Mouse (Mus musculus): ENCODE results near the gene Rmnd1. TPM values are rescaled to one million over a fixed set of nuclear protein-coding genes. Genes with fewer than 3 reads are reported as not detected.

The Rmnd1 gene
- polyA plus RNA-seq (2012; ENCODE audit: insufficient read depth, insufficient read length, missing spikeins): 52.0 and 53.4 TPM in 2 replicates

DNA sequence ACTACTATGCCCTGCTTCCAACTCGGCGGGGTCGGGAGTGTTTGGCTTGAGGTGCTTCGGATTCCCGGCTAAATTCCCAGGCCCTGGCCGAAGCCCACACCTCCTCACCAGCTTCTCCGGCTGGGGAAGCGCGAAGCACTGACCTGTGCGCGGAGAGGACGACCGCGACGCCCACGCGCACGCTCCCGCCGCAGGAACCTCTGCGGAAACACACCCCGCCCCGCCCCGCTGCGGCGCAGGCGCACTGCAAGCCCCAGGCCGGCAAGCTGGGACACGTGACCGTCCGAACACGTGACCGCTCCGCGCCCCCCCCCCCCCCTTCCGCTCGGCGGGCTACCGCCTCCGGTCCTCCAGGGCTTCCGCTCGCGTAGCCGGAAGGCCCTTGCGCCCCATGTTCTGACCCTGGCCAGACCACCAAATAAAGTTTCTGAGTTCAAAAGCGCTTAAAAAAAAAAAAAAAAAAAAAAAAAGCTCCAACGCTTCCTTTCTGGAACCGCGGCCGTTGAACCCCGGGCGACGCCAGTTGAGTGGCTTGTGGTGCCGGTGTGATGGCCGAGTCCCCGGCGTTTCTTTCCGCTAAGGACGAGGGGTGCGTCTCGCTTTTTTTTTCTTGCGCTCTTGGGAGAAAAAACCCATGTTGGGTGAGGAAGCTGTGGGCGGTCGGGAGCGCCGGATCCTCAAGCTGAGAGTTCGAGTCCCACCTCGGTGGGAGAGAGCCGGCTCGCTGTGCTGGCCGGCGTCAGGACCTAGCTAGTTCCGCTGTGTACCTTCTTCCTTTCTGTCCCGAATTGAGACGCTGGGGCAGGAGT, at the start of gene Rmnd1, which contains the start of gene Armt1:
Gene Rmnd1, minus strand, starts transcription at position 266 of the 809 bp plus-strand sequence.
Gene Armt1, plus strand, starts transcription at position 345 of the 809 bp plus-strand sequence.
- H3K4me3 ChIP-seq (ENCODE audit: insufficient read depth, low read length): peak within 1 kb of the TSS; percentile 97
- peak; percentile 85; the same call in 1 of the 2 replicates for TF ChIP-seq POLR2A (IDR thresholded peaks at IDR 0.05; ENCODE audit: borderline replicate concordance, low read depth, low read length)
- TF ChIP-seq CTCF (IDR thresholded peaks at IDR 0.05; ENCODE audit: low read depth, low read length): no peak
- H3K4me1 ChIP-seq (ENCODE audit: control insufficient read depth, insufficient read depth, low read length): peaks cover 18% of the 10 kb centered on the region
- H3K27ac ChIP-seq (ENCODE audit: insufficient read depth, low read depth, low read length): peak within 1 kb of the TSS; percentile 99

DNA sequence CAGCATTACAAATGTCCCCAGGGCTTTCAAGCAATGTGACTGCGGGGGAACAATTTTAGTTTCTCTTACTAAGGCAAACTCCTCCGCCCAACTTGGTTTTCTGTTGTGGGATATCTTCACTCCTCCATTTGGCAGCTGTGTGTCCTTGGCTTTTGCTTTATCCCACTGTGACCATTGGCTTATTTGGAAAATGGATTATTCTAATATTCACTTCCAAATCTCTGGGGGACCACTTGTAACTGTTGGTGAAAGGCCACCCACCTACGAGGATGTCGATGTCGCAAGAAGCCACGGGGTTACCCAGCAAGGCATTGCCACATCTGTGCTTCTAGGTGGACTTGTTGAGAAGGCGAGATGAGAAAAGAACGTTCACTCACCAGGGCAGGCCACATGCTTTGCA, 49.5 kb upstream of the Rmnd1 start:
- Histone ChIP-seq H3K4me3 (ENCODE audit: insufficient read depth, low read length) (no peak overlapping the region), H3K4me1 (ENCODE audit: control insufficient read depth, insufficient read depth, low read length) (0 out of 2 replicates have a peak, but pooled peaks cover 2% of the 10 kb centered on the region), H3K27ac (ENCODE audit: insufficient read depth, low read depth, low read length) (no peak overlapping the region)
- no peak for TF ChIP-seq CTCF (IDR thresholded peaks at IDR 0.05; ENCODE audit: low read depth, low read length)

DNA sequence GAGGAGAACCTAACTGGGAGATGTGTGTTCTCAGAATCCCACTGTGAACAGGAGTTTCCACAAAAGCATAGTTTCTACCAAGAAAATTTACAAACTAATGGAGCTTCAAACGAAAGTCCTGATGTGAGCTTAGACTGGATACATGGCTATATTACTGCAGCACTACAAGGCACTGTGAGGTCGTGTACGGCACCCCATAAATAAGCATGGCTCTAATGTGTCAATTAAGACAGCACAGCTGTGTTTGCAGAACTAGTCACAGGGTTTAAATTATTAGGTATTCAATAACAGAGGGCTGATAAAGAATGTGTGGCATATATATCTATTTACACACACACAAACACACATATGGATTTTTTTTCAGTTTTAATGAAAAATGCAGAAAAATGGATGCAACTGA, 48.7 kb upstream of the Rmnd1 start:
- no peak for TF ChIP-seq CTCF (IDR thresholded peaks at IDR 0.05; ENCODE audit: low read depth, low read length)
- Histone ChIP-seq H3K4me1 (ENCODE audit: control insufficient read depth, insufficient read depth, low read length) (0 out of 2 replicates have a peak, but pooled peaks cover 2% of the 10 kb centered on the region), H3K27ac (ENCODE audit: insufficient read depth, low read depth, low read length) (no peak overlapping the region)

DNA sequence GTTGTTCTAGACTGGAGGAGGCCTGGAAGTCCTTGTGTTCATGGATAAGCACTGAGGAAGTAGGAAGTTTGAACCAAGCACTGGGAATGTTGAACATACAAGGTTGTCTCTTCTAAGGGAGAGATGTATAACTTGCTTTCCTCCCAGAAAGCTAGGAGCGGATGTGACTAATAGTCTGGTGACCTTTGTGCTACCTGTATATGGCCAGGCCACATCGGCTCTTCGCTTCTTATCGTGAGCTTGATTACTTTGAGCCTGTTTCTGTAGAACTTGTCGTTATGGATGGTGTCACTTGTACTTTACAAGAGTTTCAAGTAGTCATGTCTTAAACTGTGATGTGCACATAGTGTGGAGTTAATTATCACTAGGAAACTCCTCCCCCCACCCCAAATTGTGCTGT, 44.4 kb upstream of the Rmnd1 start:
- Histone ChIP-seq H3K27ac (ENCODE audit: insufficient read depth, low read depth, low read length) (no peak overlapping the region), H3K4me1 (ENCODE audit: control insufficient read depth, insufficient read depth, low read length) (0 out of 2 replicates have a peak, but pooled peaks cover 2% of the 10 kb centered on the region), H3K4me3 (ENCODE audit: insufficient read depth, low read length) (no peak overlapping the region)
- TF ChIP-seq POLR2A (IDR thresholded peaks at IDR 0.05; ENCODE audit: borderline replicate concordance, low read depth, low read length) (no peak), CTCF (IDR thresholded peaks at IDR 0.05; ENCODE audit: low read depth, low read length) (no peak)

More for the DNA sequence above, 48.7 kb upstream of the Rmnd1 start:
- no peak overlapping the region for H3K4me3 ChIP-seq (ENCODE audit: insufficient read depth, low read length)

DNA sequence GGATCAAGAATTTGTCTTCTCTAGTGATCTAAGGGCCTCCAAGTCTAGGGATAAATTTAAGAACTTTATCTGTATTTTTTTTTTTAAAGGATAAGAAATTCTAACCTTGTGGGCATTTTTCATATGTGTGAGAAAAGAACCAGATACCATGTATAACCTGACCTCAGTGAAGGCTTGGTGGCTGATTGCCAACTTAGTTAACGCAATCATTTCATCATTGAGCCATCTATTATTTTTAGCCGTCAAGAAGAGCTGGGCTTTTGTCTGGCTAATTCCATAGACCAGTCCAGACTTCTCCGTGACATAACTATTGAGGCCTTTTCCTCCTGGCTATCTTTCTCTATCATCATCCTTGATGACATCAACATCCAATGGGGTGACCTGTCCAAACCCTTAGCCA, 43.2 kb upstream of the Rmnd1 start:
- Histone ChIP-seq H3K27ac (ENCODE audit: insufficient read depth, low read depth, low read length) (no peak overlapping the region), H3K4me1 (ENCODE audit: control insufficient read depth, insufficient read depth, low read length) (0 out of 2 replicates have a peak, but pooled peaks cover 2% of the 10 kb centered on the region), H3K4me3 (ENCODE audit: insufficient read depth, low read length) (no peak overlapping the region)
- TF ChIP-seq POLR2A (IDR thresholded peaks at IDR 0.05; ENCODE audit: borderline replicate concordance, low read depth, low read length) (no peak), CTCF (IDR thresholded peaks at IDR 0.05; ENCODE audit: low read depth, low read length) (no peak)

DNA sequence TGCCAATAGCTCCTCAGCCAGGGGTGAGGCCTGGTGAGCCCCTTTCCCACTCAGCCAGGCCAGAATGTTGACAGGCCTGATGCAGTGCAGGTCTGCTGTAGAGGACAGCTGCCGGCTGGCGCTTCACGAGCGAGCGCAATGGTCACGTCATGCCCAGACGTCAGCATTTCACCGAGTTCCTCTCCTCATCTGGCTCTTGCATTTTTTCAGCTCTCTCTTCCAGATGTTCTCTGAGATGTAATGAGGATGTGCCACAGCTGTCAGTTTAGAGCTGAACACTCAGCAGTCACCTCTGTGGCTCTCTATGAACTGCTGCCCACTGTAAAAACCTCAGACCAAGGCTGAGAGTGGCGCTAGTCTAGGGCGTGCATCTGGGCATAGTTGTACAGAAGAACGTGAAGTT, 41.4 kb upstream of the Rmnd1 start:
- H3K27ac ChIP-seq (ENCODE audit: insufficient read depth, low read depth, low read length): no peak overlapping the region
- no peak for TF ChIP-seq POLR2A (IDR thresholded peaks at IDR 0.05; ENCODE audit: borderline replicate concordance, low read depth, low read length)
- no peak for TF ChIP-seq CTCF (IDR thresholded peaks at IDR 0.05; ENCODE audit: low read depth, low read length)
- H3K4me1 ChIP-seq (ENCODE audit: control insufficient read depth, insufficient read depth, low read length): peaks cover 8% of the 10 kb centered on the region
- no peak overlapping the region for H3K4me3 ChIP-seq (ENCODE audit: insufficient read depth, low read length)

DNA sequence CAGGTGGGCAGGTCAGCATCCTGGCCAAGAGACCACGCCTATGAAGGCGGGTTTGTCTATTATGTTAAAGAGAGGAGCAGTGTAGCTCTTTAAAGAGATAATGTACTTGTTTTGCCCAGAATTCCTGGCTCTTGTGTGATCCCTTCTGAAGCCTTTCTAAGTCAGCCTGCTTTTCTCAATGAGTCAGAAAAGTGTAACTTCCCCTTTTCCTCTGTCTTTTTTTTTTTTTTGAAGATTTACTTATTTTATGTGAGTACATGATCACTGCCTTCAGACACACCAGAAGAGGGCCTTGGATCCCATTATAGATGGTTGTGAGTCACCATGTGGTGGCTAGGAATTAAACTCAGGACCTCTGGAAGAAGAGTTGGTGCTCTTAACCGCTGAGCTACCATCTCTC, 37.2 kb upstream of the Rmnd1 start:
- no peak for TF ChIP-seq CTCF (IDR thresholded peaks at IDR 0.05; ENCODE audit: low read depth, low read length)
- TF ChIP-seq POLR2A (IDR thresholded peaks at IDR 0.05; ENCODE audit: borderline replicate concordance, low read depth, low read length): no peak
- 0 out of 2 replicates have a peak overlapping the region, but pooled peaks have one; percentile 26 for H3K27ac ChIP-seq (ENCODE audit: insufficient read depth, low read depth, low read length)

DNA sequence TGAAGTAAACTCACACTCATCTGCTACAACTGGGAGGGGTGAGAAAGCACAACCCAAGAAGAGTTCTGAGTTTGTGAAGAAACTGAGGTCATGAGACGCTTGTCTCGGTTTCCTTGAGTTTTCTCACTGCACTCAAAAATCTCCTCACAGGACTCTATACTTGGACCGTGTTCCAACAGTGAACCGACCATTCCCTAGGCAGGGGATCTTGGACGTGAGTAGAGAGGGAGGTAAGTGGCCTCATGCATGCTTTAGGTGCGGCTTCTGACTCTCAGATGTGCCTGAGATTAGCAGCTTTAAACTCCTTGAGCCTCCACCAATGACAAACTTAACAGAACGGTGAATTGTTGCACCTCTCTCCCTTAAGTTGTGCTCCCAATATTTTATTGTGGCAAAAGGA, 33.6 kb upstream of the Rmnd1 start:
- H3K4me3 ChIP-seq (ENCODE audit: insufficient read depth, low read length): no peak overlapping the region
- H3K4me1 ChIP-seq (ENCODE audit: control insufficient read depth, insufficient read depth, low read length): peaks cover 6% of the 10 kb centered on the region
- TF ChIP-seq POLR2A (IDR thresholded peaks at IDR 0.05; ENCODE audit: borderline replicate concordance, low read depth, low read length) (no peak), CTCF (IDR thresholded peaks at IDR 0.05; ENCODE audit: low read depth, low read length) (no peak)
- no peak overlapping the region for H3K27ac ChIP-seq (ENCODE audit: insufficient read depth, low read depth, low read length)

More for the DNA sequence above, 37.2 kb upstream of the Rmnd1 start:
- Histone ChIP-seq H3K4me1 (ENCODE audit: control insufficient read depth, insufficient read depth, low read length) (peaks cover 6% of the 10 kb centered on the region), H3K4me3 (ENCODE audit: insufficient read depth, low read length) (no peak overlapping the region)

DNA sequence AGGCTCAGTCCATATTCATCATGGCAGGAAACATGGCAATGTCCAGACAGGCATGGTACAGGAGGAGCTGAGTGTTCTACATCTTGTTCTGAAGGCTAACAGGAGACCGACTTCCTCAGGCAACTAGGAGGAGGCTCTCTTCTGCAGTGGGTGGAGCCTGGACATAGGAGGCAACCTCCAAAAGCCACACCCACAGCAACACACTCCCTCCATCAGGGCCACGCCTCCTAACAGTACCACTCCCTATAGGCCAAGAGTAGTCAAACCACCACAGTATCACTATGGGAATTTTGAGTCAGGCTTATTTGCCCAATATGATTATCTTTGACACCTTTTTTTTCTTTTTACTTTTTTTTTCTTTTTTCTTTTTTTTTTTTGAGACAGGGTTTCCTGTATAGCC, 28.0 kb upstream of the Rmnd1 start:
- no peak for TF ChIP-seq CTCF (IDR thresholded peaks at IDR 0.05; ENCODE audit: low read depth, low read length)
- TF ChIP-seq POLR2A (IDR thresholded peaks at IDR 0.05; ENCODE audit: borderline replicate concordance, low read depth, low read length): no peak
- no peak overlapping the region for H3K4me3 ChIP-seq (ENCODE audit: insufficient read depth, low read length)
- H3K27ac ChIP-seq (ENCODE audit: insufficient read depth, low read depth, low read length): no peak overlapping the region
- H3K4me1 ChIP-seq (ENCODE audit: control insufficient read depth, insufficient read depth, low read length): no peaks in the 10 kb centered on the region

DNA sequence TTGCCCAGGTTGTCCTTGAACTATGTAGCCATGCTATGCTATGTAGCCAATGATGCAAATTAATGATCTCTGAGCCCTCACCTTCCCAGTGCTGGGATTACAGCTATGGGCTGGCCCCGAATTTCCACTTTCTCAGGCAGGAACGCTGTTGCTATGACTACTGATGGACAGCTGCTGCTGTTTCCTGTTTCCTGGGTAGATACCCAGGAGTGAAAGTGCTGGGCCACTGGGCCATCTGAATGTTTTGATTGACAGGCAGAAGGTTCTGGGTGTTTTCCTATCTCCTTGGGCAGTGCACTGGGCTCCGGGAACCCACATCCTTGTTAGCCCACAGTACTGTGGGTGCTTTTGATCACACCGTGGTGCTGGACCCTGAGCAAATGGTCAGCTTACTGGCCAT, 24.2 kb upstream of the Rmnd1 start:
- Histone ChIP-seq H3K4me3 (ENCODE audit: insufficient read depth, low read length) (no peak overlapping the region), H3K4me1 (ENCODE audit: control insufficient read depth, insufficient read depth, low read length) (no peaks in the 10 kb centered on the region), H3K27ac (ENCODE audit: insufficient read depth, low read depth, low read length) (no peak overlapping the region)
- no peak for TF ChIP-seq POLR2A (IDR thresholded peaks at IDR 0.05; ENCODE audit: borderline replicate concordance, low read depth, low read length)
- no peak for TF ChIP-seq CTCF (IDR thresholded peaks at IDR 0.05; ENCODE audit: low read depth, low read length)
